Mouse (Mus musculus) liver, adult (tissue): ENCODE results near the gene Phospho2.

Experiments used
- GATA4 ChIP-seq: IDR thresholded peaks from 2 replicates; pipeline ENCODE4 v1.6.1; 2014; ENCODE audit warnings: mild to moderate bottlenecking, low read length; ENCODE audit not compliant: insufficient replicate concordance

Gene Phospho2

DNA sequence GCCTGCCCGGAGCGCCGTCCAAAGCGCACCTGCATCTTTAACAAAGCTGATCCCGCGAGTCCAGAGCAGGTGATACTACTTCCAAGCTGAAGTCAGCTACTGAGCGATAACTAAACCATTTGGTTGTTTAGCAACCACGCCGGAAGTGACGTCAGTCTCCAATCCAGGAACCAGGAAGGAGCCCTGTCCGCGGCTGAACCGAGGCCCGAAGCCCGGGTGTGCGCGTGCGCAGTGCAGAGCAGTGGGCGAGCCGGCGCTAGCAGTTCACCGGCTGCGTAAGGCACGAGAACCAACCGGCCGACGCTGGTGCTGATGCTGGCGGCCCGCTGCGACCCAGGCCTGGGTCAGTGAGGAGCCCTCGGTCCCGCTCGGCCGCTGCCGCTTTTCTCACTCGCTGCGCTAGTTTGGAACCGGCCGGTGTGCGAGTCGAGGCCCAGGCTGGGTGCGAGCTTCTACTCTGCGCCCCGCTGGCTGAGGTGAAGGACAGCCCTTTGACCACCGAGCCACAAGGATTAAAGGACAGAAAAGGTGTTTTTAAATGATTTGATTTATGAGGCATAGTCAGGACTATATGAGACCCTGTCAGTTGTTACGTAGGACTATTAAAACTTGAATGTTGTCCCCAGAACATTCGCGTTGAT, at the start of gene Phospho2, which contains the start of gene Ccdc173:
Phospho2 (plus strand) TSS at position 195 of the 641 bp plus-strand sequence.
Ccdc173 (minus strand) TSS at position 147 of the 641 bp plus-strand sequence.
- no peak; the same call in 1 of the 2 replicates for TF ChIP-seq GATA4

DNA sequence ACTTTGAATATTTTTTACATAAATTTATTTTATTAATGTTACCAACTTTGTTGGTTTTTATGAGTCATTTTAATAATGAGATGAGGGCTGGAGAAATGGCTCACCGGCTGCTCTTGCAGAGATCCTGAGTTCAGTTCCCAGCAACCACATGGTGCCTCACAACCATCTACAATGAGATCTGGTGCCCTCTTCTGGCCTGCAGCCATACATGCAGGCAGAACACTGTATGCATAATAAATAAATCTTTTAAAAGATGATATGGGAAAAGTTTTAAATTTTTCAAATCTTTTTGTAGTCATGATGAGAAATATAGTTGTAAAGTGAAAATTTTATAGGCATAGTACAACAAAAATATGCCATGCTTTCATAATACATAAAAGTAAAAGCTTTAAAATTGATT, 44.3 kb upstream of the Phospho2 start:
- TF ChIP-seq GATA4, result no peak

DNA sequence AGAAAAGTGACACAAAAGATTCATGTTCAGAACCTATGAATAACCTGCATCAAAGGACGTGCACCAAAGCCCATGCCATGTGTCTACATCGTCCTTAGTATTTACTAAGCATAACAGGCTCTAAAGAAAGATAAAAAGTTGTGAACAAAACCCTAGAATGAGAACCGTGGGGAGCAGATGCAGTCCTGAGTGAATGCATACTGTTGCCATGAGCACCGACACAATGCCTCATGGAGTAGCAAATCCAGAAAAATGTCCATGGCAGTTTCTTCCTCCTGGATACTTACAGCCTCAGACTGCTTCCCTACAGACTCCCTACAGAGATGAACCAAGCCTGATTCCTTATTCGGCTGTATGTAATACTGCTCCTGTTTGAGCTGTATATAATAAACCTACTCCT, 28.4 kb upstream of the Phospho2 start:
- no peak for TF ChIP-seq GATA4

GRCm38 (mm10) chr2:69763340-69763739, 26.1 kb upstream of the Phospho2 start:
- TF ChIP-seq GATA4, result no peak

- TF ChIP-seq GATA4, result no peak
These were observed 24.7 kb upstream of the Phospho2 start for GRCm38 (mm10) chr2:69764716-69765115.

- TF ChIP-seq GATA4, result no peak
These were observed 16.1 kb upstream of the Phospho2 start for GRCm38 (mm10) chr2:69773331-69773730.

DNA sequence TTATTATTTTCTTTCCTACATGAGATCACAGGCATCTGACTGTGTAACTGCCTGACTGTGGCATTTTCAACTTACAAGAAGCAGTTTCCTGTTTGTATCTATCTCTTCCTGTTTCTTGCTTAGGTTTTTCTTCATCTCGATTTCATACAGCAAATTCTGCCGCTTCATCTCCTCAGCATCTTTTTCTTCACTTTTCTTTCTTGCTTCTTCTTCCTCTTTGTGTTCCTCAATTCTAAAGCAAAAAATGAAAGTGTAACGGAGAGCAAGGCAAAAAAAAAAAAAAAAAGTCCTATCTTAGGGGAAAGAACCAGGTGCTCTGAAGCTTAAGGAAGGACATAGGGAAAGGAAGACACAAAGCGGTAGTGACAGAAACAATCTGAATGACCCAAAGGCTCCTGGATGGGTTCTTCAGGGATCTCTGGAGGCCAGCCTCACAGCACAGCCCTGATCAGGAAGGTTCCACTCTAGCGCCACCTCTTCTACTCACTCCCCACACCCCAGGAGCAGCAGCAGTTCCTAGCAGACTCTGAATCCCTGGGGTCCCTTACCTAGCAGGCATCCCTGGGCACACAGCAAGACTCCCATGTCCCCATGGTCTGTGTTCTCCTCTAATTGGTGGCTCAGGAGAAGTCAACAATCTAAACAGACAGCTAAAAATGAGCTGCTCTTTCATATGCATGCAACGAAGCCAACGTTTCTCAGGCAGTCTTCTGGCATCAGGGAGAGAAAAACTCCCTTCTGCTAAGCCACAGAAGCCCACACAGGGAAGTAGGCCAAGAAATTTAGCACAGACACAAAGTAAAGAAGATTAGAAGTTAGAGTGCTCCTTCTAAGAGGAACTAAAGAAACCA, 11.2 kb upstream of the Phospho2 start:
- no peak for TF ChIP-seq GATA4

GRCm38 (mm10) chr2:69778836-69779177, 10.6 kb upstream of the Phospho2 start:
- TF ChIP-seq GATA4, result no peak

GRCm38 (mm10) chr2:69788974-69789373, 449 bp upstream of the Phospho2 start:
- TF ChIP-seq GATA4, result no peak

DNA sequence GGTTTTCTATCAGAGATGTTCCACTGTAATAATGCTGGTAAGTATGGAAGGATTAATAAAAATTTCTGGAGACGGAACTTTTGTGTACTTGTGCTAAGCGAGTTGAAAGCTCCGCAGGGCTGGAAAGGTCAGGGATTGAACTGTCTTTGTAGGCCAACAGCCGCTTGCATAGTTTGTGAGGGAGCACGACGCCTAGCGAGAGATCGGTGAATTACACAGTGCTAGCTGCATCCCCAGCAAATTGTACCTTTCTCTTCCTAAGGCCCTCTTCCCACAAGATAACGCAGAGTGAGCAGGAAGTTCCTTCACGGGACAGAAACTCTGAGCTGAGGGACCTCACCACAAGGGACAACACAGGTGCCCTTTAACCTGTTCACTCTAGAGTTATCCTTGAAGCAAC, 862 bp downstream of the Phospho2 start:
- TF ChIP-seq GATA4, result no peak

DNA sequence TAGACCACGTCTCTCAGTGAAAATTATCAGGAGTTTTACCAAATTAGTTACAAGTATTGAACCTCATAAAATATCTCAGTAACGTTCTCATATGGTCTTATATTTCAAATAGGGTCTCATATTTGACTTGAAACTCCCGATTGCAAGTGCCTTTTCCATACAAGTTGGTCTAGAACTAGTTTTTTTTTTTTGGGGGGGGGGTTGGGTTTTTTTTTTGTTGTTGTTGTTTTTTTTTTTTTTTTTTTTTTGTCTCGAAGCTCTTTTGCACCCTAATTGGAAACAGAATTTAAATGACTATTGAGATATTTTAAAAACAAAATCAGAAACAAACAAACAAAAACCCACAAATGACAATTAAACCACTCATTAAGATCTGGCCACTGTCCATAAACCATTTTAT, 1.3 kb downstream of the Phospho2 start:
- no peak for TF ChIP-seq GATA4

DNA sequence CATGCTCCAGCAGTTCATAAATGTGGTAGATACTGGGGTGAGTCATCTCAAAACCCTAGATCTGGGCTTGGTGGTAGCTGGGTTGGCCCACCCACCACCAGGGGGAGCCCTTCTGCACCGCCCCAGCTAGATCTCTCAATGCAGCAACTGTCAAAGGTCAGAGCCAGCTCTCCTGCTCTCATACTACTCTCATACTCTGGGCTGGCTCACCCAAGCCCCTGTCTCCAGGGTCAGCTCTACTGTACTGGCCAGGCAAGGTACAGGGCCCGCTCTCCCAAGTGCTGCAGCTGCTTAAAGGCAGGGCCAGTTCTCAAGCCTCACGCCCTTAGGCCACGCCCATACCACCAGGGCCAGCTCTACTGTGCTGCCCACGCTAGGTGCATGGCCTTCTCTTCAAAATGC, 13.5 kb downstream of the Phospho2 start:
- TF ChIP-seq GATA4, result no peak

DNA sequence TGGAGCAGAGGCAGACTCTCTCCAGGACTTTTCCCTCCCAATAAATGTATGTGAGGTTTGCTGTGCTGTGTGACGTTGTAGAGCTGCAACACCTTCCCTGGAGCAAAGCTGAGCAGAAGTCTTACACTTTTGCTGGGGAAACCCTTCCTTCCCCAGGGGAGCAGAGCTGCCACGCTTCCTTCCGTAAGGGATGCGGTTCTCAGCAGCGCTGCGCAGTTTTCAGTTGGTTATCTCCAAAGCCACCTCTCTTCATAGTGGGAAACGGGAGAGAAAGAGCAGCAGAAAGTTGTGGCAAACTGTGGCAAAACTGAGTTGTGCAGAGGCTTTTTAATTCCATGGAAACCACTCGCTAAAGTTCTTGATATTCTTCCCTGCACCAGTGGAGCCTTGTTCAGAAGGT, 14.3 kb downstream of the Phospho2 start:
- TF ChIP-seq GATA4, result no peak

DNA sequence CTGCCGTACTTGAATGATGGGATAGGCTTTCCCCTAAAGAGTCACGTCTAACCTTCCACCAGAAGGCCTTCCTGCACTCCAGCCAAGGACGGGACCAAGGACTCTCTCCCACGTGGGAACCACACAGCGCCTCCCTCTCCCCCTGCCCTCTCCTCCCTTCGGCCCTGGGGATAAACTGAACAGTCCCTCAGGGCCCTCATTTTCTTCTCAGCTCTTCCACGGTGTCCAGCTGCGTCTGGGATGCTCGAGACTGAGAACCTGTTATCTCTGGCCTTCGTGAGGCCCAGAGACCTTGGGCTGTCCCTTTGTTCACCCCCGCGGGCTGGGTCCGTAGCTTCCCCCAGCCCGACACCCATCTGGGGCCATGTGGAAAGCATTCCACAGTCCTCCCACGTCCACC, 20.7 kb downstream of the Phospho2 start:
- TF ChIP-seq GATA4, result no peak

- TF ChIP-seq GATA4, result no peak
These were observed 27.2 kb downstream of the Phospho2 start for GRCm38 (mm10) chr2:69816575-69816974.

DNA sequence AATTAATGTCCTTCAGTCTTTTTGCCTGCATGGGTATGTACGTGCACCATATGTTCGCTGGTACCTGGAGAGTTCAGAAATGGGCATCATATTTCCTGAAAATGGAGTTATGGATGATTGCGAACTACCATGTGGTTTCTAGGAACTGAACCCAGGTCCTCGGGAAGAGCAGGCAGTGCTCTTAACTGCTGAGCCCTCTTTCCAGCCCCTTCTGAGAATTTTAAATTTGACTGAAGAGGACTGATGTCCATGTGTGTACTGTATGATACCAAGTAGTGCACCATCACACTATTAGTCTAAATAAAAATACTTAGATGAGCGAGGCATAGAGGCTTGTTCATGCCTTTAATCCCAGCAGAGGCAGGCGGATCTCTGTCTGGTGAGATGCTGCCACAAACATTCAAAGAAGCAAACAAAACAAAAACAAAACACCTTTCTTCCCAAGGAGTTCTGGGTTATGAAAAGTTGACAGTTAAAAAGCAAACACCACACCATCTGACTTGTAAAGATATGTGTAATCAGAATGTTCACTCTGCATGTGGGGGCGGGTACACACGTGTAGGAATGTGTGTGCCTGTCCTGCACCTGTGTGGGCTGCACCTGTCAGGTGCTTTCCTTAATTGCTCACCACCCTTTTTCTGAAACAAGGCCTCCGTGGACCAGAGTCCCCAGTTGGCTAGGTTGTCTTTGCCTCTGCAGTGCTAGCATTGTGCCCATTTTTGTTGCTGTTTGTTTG, 29.1 kb downstream of the Phospho2 start:
- no peak for TF ChIP-seq GATA4

- no peak for TF ChIP-seq GATA4
These were observed 30.8 kb downstream of the Phospho2 start for GRCm38 (mm10) chr2:69820201-69820600.

DNA sequence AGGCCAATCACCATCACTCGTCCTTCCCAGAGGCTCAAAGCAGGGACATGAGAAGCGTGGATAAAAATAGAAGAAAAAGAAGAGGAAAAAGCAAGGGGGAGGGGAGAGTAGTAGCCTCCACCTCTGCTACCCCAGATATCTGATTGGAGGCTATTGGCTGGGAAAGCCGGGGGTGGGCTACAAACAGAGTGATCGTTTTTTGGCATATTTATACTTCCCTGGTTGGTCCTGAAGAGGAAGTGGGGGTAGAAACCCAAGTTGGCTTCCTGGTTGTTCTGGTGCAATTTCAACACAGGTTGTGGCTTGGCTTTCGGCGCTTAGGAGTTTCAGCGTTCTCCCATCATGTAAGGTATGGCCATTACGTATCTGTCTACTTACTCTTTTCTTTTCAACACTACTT, 32.3 kb downstream of the Phospho2 start, which contains the start of gene Klhl23:
Klhl23 (plus strand) TSS at position 234 of the 400 bp plus-strand sequence.
- TF ChIP-seq GATA4, result no peak
